Mouse (Mus musculus): ENCODE data around the gene Fam20a.

Gene Fam20a

DNA sequence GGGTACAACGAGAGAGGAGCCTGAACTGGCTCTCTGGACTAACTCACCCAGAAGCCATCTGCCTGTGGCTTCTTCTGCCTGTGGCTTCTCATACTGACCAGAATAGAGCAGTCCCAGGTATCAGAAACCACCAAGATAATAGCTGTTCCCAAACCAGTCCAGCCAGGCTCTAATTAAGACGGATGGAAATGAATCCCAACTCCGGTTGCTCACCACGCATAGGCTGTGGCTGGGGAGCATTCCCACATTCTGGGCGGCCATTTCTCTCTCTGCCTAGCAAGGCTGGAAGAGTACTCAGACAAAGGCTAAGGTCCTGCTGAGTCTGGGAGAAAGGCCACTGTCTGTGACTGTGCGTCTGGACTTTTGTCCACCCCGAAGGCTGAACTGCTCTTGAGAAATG is 5.1 kb downstream of the Fam20a start:
- no peak for DNase-seq (ENCODE audit: low spot score)

- DNase-seq (ENCODE audit: low spot score), result no peak
Measured at GRCm38 (mm10) chr11:109715311-109715781, 6.7 kb downstream of the Fam20a start.

GRCm38 (mm10) chr11:109714341-109715247 is 7.5 kb downstream of the Fam20a start:
- DNase-seq (ENCODE audit: low spot score), result no peak

DNA sequence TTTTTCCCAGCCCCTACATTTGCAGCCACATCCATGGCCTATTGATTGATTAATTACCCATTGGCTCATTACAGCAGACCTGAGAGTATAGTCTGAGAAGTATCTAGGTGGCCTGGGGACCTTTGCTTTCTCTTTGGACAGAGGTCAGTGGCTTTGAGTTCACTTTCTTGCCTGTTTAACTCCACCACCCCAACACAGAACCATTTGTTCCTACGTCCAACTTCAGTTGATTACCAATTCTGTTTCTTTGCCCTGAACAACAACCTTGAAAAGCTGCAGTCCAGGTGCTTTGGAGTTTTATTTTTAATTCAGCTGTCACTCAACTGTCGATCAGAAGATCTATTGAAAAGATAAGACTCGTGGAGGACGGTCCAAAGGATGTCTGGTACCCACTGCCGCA is 12.6 kb downstream of the Fam20a start:
- no peak for DNase-seq (ENCODE audit: low spot score)

DNA sequence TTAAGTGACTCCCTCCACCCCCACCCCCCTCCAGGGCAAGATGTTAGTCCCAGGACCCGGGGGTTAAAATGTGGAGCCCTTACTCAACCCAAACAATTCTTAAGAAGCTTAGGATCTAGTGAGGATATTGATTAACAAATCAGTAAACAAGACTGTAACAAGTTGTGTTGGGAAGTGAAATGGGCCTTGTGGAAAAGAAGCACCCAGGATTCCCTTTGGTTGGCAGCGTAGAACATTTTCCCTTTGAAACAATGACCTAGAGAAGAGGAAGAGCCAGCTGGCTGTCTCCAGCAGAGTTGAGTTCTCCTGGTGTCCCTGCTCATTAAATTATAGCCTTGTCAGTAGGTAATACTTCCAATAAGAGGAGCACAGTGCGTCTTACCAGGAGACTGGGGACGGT is 13.3 kb downstream of the Fam20a start:
- no peak for DNase-seq (ENCODE audit: low spot score)

GRCm38 (mm10) chr11:109707442-109707841 is 14.6 kb downstream of the Fam20a start:
- DNase-seq (ENCODE audit: low spot score), result no peak

DNA sequence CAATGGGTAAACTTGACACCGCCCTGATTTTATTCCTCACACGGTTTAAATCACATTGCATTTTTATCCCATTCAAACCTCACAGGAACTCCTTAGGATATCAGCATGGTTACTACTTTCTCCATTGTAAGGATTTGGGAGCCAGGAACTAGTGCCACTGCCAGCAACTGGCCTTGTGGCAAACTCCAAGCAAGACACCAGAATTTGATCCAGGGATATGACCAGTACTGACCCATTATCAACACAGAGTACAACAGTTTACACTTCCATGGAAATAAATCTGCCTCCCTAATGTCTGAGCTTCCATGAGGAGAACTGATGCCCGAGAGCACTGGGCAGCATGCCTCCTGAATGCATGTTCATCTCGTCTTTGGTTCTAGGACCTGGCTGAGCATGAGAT is 15.5 kb downstream of the Fam20a start:
- DNase-seq (ENCODE audit: low spot score), result no peak

GRCm38 (mm10) chr11:109706055-109706412 is 16.0 kb downstream of the Fam20a start:
- no peak for DNase-seq (ENCODE audit: low spot score)

DNA sequence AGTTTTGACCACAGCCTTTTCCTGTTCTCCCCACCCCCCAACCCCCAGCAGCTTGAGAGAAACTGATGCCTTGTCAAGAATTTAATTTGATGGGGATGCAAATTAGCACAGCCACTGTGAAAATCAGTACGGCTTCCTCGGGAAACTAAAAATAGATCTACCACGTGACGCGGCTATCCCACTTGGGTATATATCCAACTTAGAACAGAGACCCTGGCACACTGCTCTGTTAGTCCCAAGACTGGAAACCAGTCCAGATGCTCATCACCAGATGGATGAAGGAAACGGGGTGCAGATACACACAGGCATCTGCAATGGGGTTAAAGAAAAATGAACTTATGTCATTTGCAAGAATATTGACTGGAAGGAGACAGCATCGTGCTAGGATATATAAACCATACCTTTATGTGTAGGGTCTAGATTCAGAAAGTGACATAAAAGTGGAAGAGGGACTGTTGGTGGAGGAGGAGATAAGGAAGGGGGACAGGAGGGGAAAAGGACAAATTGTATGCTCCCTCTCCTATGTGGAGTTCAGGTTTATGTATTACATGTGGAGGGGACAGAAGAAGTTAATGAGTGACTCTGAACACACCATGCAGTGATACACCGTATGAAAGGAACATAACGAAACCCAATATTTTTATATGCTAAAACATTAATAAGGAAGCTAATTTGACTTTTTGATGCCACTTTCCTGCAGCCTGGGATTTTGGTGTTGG is 16.6 kb downstream of the Fam20a start:
- no peak for DNase-seq (ENCODE audit: low spot score)

DNA sequence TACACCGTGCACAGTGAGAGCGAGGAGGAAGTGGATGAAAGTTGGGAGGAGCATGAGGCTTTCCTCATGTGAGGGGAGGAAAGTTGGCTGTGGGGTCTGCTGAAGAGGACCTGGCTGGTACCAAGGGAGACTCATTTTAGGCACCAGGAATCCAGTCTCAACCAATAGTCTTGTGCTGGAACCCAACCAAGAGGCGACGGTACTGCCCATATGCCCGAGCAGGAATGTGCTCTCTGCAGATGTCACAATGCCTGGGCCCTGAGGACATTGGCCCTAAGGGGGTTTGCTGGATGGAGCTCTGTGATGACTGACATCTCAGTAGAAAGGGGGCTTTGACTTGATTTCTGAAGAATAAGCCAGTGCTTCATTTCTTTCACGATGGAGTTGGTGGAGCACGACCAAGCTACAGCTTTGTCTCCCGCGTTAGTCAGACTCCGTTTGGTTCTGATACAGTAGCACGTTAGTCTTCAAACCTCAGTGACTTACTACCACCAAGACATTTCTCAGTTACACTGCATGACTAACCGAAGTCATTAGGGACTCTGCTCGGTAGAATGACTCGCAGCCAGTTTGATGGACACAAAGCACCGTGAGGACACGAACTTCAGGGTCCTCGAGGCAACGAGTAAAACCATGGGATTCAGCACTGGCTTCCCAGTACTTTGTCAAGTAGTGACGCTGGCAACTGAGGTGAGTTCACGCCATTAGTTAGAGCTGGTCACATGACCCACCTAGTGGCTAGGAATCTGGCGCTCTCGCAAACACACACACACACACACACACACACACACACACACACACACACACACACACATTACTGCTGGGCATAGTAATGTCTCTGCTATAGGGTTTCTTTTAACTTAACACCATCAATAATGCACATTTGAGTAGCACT is 17.5 kb downstream of the Fam20a start:
- DNase-seq (ENCODE audit: low spot score), result no peak

DNA sequence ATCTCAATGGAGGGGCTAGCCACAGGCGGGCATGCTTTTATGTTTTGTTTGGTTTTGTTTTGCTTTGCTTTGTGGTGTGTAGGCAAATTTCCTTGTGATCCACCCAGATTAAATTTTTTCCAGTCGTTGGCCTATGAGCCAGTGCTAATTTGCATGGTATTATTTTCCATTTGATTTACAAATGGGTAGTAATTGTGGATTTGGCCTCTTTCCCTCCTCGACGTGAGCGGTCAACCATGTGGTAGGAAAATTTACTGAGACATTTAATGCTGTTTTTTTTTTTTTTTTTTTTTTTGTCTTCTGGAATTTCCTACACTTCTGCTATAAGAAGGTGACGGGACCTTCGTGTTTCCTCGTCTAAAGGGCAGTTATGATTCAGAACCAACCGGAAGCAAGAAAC is 18.2 kb downstream of the Fam20a start:
- DNase-seq (ENCODE audit: low spot score), result no peak

GRCm38 (mm10) chr11:109702031-109702815 is 19.9 kb downstream of the Fam20a start:
- DNase-seq (ENCODE audit: low spot score), result no peak

- no peak for DNase-seq (ENCODE audit: low spot score)
Measured at GRCm38 (mm10) chr11:109700761-109701160, 21.3 kb downstream of the Fam20a start.

DNA sequence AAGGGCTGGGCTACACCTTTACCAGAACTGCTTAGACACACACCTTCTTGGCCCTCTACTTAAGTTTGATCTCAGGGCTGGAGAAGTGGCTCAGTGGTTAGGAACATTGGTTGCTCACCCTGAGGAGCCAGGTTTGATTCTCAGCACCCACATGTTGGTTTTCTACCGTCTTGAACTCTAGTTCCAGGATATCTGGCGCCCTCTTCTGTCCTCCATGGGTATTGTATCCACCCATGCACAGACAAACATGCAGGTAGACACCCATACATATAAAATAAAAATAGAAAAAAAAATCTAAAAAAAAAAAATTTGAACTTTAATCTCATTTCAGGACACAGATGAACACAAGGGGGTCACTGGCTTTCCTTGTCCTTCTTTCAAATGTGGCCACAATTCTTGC is 22.3 kb downstream of the Fam20a start:
- DNase-seq (ENCODE audit: low spot score), result no peak

- no peak for DNase-seq (ENCODE audit: low spot score)
Measured at GRCm38 (mm10) chr11:109698740-109699139, 23.3 kb downstream of the Fam20a start.

GRCm38 (mm10) chr11:109697089-109697643 is 24.9 kb downstream of the Fam20a start:
- no peak for DNase-seq (ENCODE audit: low spot score)

DNA sequence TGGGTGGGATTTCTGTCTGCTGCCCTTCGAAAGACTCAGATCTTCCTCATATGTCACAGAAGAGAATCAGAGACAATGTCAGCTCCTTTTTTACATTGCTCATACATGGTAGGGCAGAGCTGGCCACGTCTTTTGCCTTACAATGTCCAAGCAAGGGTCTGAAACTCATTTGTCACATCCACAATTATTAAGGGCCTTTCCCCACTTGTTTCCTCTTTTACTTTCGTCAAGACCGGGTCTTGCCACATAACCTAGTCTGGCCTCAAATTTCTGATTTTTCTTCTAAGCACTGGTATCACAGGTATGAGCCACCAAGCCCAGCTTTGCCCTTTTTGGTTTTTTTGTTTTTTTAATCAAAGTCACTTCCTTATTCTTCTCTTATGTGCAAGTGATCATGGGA is 25.6 kb downstream of the Fam20a start:
- no peak for DNase-seq (ENCODE audit: low spot score)

GRCm38 (mm10) chr11:109692737-109693136 is 29.3 kb downstream of the Fam20a start:
- DNase-seq (ENCODE audit: low spot score), result no peak

DNA sequence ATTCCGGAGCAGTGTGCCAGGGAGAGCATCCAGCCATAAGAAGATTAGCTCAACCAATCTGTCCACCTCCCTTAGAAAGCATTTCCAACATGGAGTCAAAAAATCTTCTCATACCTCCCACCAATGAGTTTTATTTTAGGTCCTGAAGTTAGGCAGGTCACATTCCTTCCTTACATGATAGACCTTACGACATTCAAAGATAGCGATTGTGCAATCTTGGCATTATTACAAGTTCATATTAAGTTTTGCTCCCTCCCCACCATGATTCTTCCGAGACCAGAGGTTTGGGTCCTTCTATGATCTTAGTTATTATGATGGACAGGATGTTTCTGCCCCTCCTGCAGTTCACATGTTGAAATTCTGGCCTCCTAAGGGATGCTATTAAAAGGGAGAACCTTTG is 32.5 kb downstream of the Fam20a start:
- DNase-seq (ENCODE audit: low spot score), result no peak

GRCm38 (mm10) chr11:109682221-109682620 is 39.9 kb downstream of the Fam20a start:
- no peak for DNase-seq (ENCODE audit: low spot score)

DNA sequence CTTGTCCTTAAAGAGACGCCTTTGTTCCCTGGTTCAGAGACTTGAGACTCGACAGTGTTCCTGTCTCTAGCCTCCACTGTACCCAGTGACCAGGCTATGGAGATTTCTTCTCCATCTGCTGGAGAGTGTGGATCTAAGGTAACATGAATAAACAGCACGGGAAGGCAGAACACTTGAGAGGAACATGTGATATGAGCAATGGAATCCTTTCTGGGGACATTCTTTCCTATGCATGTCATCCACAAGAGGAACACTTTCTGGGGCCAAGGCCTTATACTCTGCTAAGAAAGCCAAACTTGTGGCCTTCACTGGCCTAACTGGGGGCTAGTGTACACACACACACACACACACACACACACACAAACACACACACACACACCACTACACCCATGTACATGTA is 40.5 kb downstream of the Fam20a start:
- DNase-seq (ENCODE audit: low spot score), result no peak

All from urinary bladder, postnatal 10 days (tissue).